Mouse (Mus musculus): ENCODE results near the gene Spata17. TPM values are rescaled to one million over a fixed set of nuclear protein-coding genes. Genes with fewer than 3 reads are reported as not detected.

The Spata17 gene
- total and polyA plus RNA-seq, 3 experiments, result 0.29 to 1.6 (median 0.66) TPM

- WGBS, result 49% methylated on average over 3 of the region's 3 CpGs
- no peak for DNase-seq
Observed at GRCm38 (mm10) chr1:187124967-187125366, 90.3 kb downstream of the Spata17 start.

GRCm38 (mm10) chr1:187119300-187119699 is 96.0 kb downstream of the Spata17 start:
- WGBS, result 90% methylated on average over 6 of the region's 6 CpGs
- intact Hi-C loops (cut with DNase I), result no loop called here
- no peak for TF ChIP-seq CTCF (IDR thresholded peaks at IDR 0.05)
- TF ChIP-seq EP300 (IDR thresholded peaks at IDR 0.05; ENCODE audit: insufficient read depth, low read depth, low read length), result no peak
- TF ChIP-seq POLR2A (IDR thresholded peaks at IDR 0.05; ENCODE audit: insufficient read depth, low read depth, low read length), result no peak

More at GRCm38 (mm10) chr1:187124967-187125366, 90.3 kb downstream of the Spata17 start:
- no peak overlapping the region for H3K27ac ChIP-seq
- H3K79me2 ChIP-seq (replicated peaks; ENCODE audit: control insufficient read depth, insufficient read depth, low read length), result no peaks in the 10 kb centered on the region
- no peak for TF ChIP-seq EP300 (IDR thresholded peaks at IDR 0.05; ENCODE audit: insufficient read depth, low read depth, low read length)
- TF ChIP-seq POLR2A (IDR thresholded peaks at IDR 0.05; ENCODE audit: insufficient read depth, low read depth, low read length), result no peak
- TF ChIP-seq CTCF (IDR thresholded peaks at IDR 0.05), result no peak
- H3K36me3 ChIP-seq (ENCODE audit: control insufficient read depth, insufficient read depth, low read length), result no peaks in the 10 kb centered on the region
- intact Hi-C loops (cut with DNase I), result no loop called here
- H3K4me1 ChIP-seq (ENCODE audit: control insufficient read depth, insufficient read depth, low read length), result no peaks in the 10 kb centered on the region
- no peak overlapping the region for H3K9ac ChIP-seq (ENCODE audit: low read depth, low read length)
- H3K27me3 ChIP-seq (ENCODE audit: control insufficient read depth, insufficient read depth, low read length), result no peaks in the 10 kb centered on the region
- H3K4me3 ChIP-seq, result no peak overlapping the region

GRCm38 (mm10) chr1:187118108-187118507 is 97.2 kb downstream of the Spata17 start:
- Histone ChIP-seq H3K27ac (no peak overlapping the region), H3K9ac (ENCODE audit: low read depth, low read length) (no peak overlapping the region), H3K79me2 (replicated peaks; ENCODE audit: control insufficient read depth, insufficient read depth, low read length) (no peaks in the 10 kb centered on the region), H3K4me1 (ENCODE audit: control insufficient read depth, insufficient read depth, low read length) (no peaks in the 10 kb centered on the region), H3K4me3 (no peak overlapping the region), H3K36me3 (ENCODE audit: control insufficient read depth, insufficient read depth, low read length) (no peaks in the 10 kb centered on the region), H3K27me3 (ENCODE audit: control insufficient read depth, insufficient read depth, low read length) (no peaks in the 10 kb centered on the region)
- DNase-seq, result no peak
- intact Hi-C loops (cut with DNase I), result no loop called here
- TF ChIP-seq EP300 (IDR thresholded peaks at IDR 0.05; ENCODE audit: insufficient read depth, low read depth, low read length) (no peak), CTCF (IDR thresholded peaks at IDR 0.05) (no peak), POLR2A (IDR thresholded peaks at IDR 0.05; ENCODE audit: insufficient read depth, low read depth, low read length) (no peak)
- WGBS, result 32% methylated on average over 6 of the region's 6 CpGs

More at GRCm38 (mm10) chr1:187119300-187119699, 96.0 kb downstream of the Spata17 start:
- Histone ChIP-seq H3K4me3 (no peak overlapping the region), H3K4me1 (ENCODE audit: control insufficient read depth, insufficient read depth, low read length) (no peaks in the 10 kb centered on the region), H3K79me2 (replicated peaks; ENCODE audit: control insufficient read depth, insufficient read depth, low read length) (no peaks in the 10 kb centered on the region), H3K27me3 (ENCODE audit: control insufficient read depth, insufficient read depth, low read length) (no peaks in the 10 kb centered on the region), H3K9ac (ENCODE audit: low read depth, low read length) (no peak overlapping the region), H3K36me3 (ENCODE audit: control insufficient read depth, insufficient read depth, low read length) (no peaks in the 10 kb centered on the region), H3K27ac (no peak overlapping the region)
- DNase-seq, result no peak

- intact Hi-C loops (cut with DNase I), result no loop called here
- H3K27ac ChIP-seq, result no peak overlapping the region
- H3K4me1 ChIP-seq (ENCODE audit: control insufficient read depth, insufficient read depth, low read length), result no peaks in the 10 kb centered on the region
- H3K27me3 ChIP-seq (ENCODE audit: control insufficient read depth, insufficient read depth, low read length), result no peaks in the 10 kb centered on the region
- TF ChIP-seq CTCF (IDR thresholded peaks at IDR 0.05), result no peak
- TF ChIP-seq POLR2A (IDR thresholded peaks at IDR 0.05; ENCODE audit: insufficient read depth, low read depth, low read length), result no peak
- TF ChIP-seq EP300 (IDR thresholded peaks at IDR 0.05; ENCODE audit: insufficient read depth, low read depth, low read length), result no peak
- H3K36me3 ChIP-seq (ENCODE audit: control insufficient read depth, insufficient read depth, low read length), result no peaks in the 10 kb centered on the region
- no peak for DNase-seq
- no peaks in the 10 kb centered on the region for H3K79me2 ChIP-seq (replicated peaks; ENCODE audit: control insufficient read depth, insufficient read depth, low read length)
- no peak overlapping the region for H3K9ac ChIP-seq (ENCODE audit: low read depth, low read length)
- 92% methylated on average over 9 of the region's 9 CpGs for WGBS
- no peak overlapping the region for H3K4me3 ChIP-seq
Observed at GRCm38 (mm10) chr1:187113716-187114115, 101.5 kb downstream of the Spata17 start.

- Histone ChIP-seq H3K36me3 (ENCODE audit: control insufficient read depth, insufficient read depth, low read length) (no peaks in the 10 kb centered on the region), H3K79me2 (replicated peaks; ENCODE audit: control insufficient read depth, insufficient read depth, low read length) (no peaks in the 10 kb centered on the region), H3K4me1 (ENCODE audit: control insufficient read depth, insufficient read depth, low read length) (no peaks in the 10 kb centered on the region), H3K9ac (ENCODE audit: low read depth, low read length) (no peak overlapping the region), H3K27me3 (ENCODE audit: control insufficient read depth, insufficient read depth, low read length) (no peaks in the 10 kb centered on the region), H3K4me3 (no peak overlapping the region), H3K27ac (no peak overlapping the region)
- WGBS, result 50% methylated on average over 4 of the region's 4 CpGs
- no peak for TF ChIP-seq EP300 (IDR thresholded peaks at IDR 0.05; ENCODE audit: insufficient read depth, low read depth, low read length)
- TF ChIP-seq CTCF (IDR thresholded peaks at IDR 0.05), result no peak
- no peak for TF ChIP-seq POLR2A (IDR thresholded peaks at IDR 0.05; ENCODE audit: insufficient read depth, low read depth, low read length)
- intact Hi-C loops (cut with DNase I), result no loop called here
- no peak for DNase-seq
Observed at GRCm38 (mm10) chr1:187102130-187102529, 113.1 kb downstream of the Spata17 start.

- no peaks in the 10 kb centered on the region for H3K79me2 ChIP-seq (replicated peaks; ENCODE audit: control insufficient read depth, insufficient read depth, low read length)
- TF ChIP-seq POLR2A (IDR thresholded peaks at IDR 0.05; ENCODE audit: insufficient read depth, low read depth, low read length) (no peak), CTCF (IDR thresholded peaks at IDR 0.05) (no peak), EP300 (IDR thresholded peaks at IDR 0.05; ENCODE audit: insufficient read depth, low read depth, low read length) (no peak)
- intact Hi-C loops (cut with DNase I), result no loop called here
- no peaks in the 10 kb centered on the region for H3K4me1 ChIP-seq (ENCODE audit: control insufficient read depth, insufficient read depth, low read length)
- no peak overlapping the region for H3K27ac ChIP-seq
- WGBS, result 72% methylated on average over 3 of the region's 3 CpGs
- H3K9ac ChIP-seq (ENCODE audit: low read depth, low read length), result no peak overlapping the region
- H3K4me3 ChIP-seq, result no peak overlapping the region
- no peaks in the 10 kb centered on the region for H3K36me3 ChIP-seq (ENCODE audit: control insufficient read depth, insufficient read depth, low read length)
- H3K27me3 ChIP-seq (ENCODE audit: control insufficient read depth, insufficient read depth, low read length), result no peaks in the 10 kb centered on the region
- no peak for DNase-seq
Observed at GRCm38 (mm10) chr1:187101202-187101601, 114.1 kb downstream of the Spata17 start.

All from heart, adult 2 months (tissue).